Mouse (Mus musculus) embryonic fibroblast, embryonic 13.5 days (primary cell): ENCODE results near the gene Slc25a36. TPM values are rescaled to one million over a fixed set of nuclear protein-coding genes. Genes with fewer than 3 reads are reported as not detected.

Experiments used
- H3K27ac ChIP-seq: 2 replicates; pipeline ENCODE4 v1.5.1; 2012; ENCODE audit warnings: low read length, control low read depth, inconsistent platforms; ENCODE audit not compliant: insufficient read depth
- H3K4me1 ChIP-seq: 2 replicates; pipeline ENCODE4 v1.6.1; 2011; ENCODE audit warnings: low read length; ENCODE audit not compliant: control insufficient read depth, insufficient read depth
- H3K4me3 ChIP-seq: 2 replicates; pipeline ENCODE4 v1.5.1; 2011; ENCODE audit warnings: mild to moderate bottlenecking, control low read depth, low read length; ENCODE audit not compliant: insufficient read depth
- CTCF ChIP-seq: IDR thresholded peaks from 2 replicates; pipeline ENCODE4 v1.5.1; 2011; ENCODE audit warnings: mild to moderate bottlenecking, control low read depth, low read length, moderate library complexity, borderline replicate concordance; ENCODE audit not compliant: insufficient read depth
- POLR2A ChIP-seq: IDR thresholded peaks from 2 replicates; pipeline ENCODE4 v1.6.1; 2011; ENCODE audit warnings: low read depth, mild to moderate bottlenecking, control low read depth, low read length, moderate library complexity
- polyA plus RNA-seq: library from polyadenylated mRNA; stranded (reverse); fragments of >200 nt; gene quantifications from 2 replicates; pipeline ENCODE4 v1.2.4, GENCODE M21; 2011; ENCODE audit warnings: low read depth; ENCODE audit not compliant: missing spikeins, insufficient read length

The Slc25a36 gene
- polyA plus RNA-seq, 1 experiment = 132 TPM

- no peak for TF ChIP-seq POLR2A
- TF ChIP-seq CTCF = no peak
- H3K4me1 ChIP-seq = no peaks in the 10 kb centered on the region
- H3K4me3 ChIP-seq = no peak overlapping the region
- H3K27ac ChIP-seq = no peak overlapping the region
Measured at GRCm38 (mm10) chr9:97140145-97140932, 29.4 kb upstream of the Slc25a36 start.

- no peaks in the 10 kb centered on the region for H3K4me1 ChIP-seq
- no peak for TF ChIP-seq POLR2A
- TF ChIP-seq CTCF = no peak
- H3K4me3 ChIP-seq = no peak overlapping the region
- H3K27ac ChIP-seq = no peak overlapping the region
Measured at GRCm38 (mm10) chr9:97137678-97138077, 26.7 kb upstream of the Slc25a36 start.

GRCm38 (mm10) chr9:97137116-97137515, 26.2 kb upstream of the Slc25a36 start:
- Histone ChIP-seq H3K4me1 (no peaks in the 10 kb centered on the region), H3K4me3 (no peak overlapping the region), H3K27ac (no peak overlapping the region)
- TF ChIP-seq POLR2A (no peak), CTCF (no peak)

DNA sequence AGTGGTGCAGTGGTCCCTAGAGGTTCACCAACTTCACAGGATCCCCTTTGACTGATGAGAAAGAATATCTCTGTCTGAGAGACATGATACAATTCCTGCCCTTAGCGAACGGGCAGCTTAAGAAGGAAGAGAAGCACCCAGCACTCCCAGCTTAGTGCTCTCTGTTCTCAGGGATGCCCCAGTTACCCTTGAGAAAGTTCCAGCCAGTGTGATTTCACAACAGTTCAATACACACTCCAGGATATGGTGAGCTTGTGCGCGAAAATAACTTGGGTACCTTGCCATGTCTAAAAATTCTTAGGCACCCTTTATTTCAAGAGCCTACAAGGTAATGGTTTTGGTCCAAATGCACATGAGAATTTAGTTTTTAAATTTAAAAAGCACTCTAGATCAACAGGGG, 24.9 kb upstream of the Slc25a36 start:
- no peak overlapping the region for H3K27ac ChIP-seq
- H3K4me3 ChIP-seq = no peak overlapping the region
- TF ChIP-seq POLR2A = no peak
- no peak for TF ChIP-seq CTCF
- H3K4me1 ChIP-seq = no peaks in the 10 kb centered on the region

GRCm38 (mm10) chr9:97133178-97133577, 22.2 kb upstream of the Slc25a36 start:
- Histone ChIP-seq H3K4me1 (no peaks in the 10 kb centered on the region), H3K4me3 (no peak overlapping the region), H3K27ac (no peak overlapping the region)
- TF ChIP-seq POLR2A (no peak), CTCF (no peak)

DNA sequence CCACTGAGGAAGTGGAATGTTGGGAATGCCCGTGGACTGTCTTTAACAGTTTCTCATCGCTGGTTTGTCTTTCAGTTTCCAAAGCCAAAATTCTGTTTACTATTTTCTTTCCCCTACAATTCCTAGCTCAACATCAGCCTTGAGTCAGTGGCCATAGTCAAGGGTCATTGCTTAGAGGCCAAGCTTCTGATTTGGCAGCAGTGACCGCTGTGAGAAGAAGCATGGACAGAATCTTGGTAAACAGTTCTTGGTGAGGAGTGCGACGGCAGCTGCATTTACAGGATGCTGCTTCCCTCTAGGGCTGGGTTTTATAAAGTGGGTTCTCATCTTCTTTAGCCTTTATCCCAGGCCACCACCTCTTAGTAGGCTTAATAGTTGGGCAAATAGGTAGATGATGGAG, 19.0 kb upstream of the Slc25a36 start:
- no peak overlapping the region for H3K4me3 ChIP-seq
- no peaks in the 10 kb centered on the region for H3K4me1 ChIP-seq
- H3K27ac ChIP-seq = no peak overlapping the region
- TF ChIP-seq POLR2A (no peak), CTCF (no peak)

- H3K27ac ChIP-seq = no peak overlapping the region
- H3K4me3 ChIP-seq = no peak overlapping the region
- no peaks in the 10 kb centered on the region for H3K4me1 ChIP-seq
- TF ChIP-seq POLR2A (no peak), CTCF (no peak)
Measured at GRCm38 (mm10) chr9:97123934-97124692, 13.2 kb upstream of the Slc25a36 start.

- TF ChIP-seq CTCF = no peak
- TF ChIP-seq POLR2A = no peak
- no peak overlapping the region for H3K27ac ChIP-seq
- H3K4me3 ChIP-seq = no peak overlapping the region
- H3K4me1 ChIP-seq = no peaks in the 10 kb centered on the region
Measured at GRCm38 (mm10) chr9:97121432-97121831, 10.5 kb upstream of the Slc25a36 start.

GRCm38 (mm10) chr9:97114271-97114670, 3.3 kb upstream of the Slc25a36 start:
- Histone ChIP-seq H3K4me1 (no peaks in the 10 kb centered on the region; the same call in 1 of the 2 replicates), H3K4me3 (no peak overlapping the region), H3K27ac (no peak overlapping the region)
- TF ChIP-seq POLR2A (no peak), CTCF (no peak)

DNA sequence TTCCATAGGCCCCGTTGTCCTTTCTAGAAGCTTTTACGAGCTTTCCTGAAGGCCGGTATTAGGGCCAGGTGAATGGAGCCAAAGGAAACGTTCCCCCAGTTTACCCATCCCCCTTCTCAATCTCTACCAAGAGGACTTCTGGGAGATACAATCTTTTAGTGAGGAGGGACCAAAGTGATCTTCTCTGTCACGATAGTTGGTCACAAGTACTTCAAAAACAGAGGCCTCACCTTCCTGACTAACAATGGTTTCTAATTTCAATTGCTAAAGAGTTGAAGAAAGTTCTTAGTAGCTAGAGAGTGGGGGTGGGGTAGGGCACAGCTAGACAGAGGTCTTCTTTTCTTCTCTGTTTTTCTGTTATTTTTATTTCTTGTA, 2.6 kb upstream of the Slc25a36 start:
- no peak overlapping the region for H3K27ac ChIP-seq
- no peaks in the 10 kb centered on the region; the same call in 1 of the 2 replicates for H3K4me1 ChIP-seq
- no peak for TF ChIP-seq POLR2A
- TF ChIP-seq CTCF = no peak
- no peak overlapping the region for H3K4me3 ChIP-seq
